Mouse (Mus musculus) G1E (cell line): ENCODE results near the gene Clic4.

Experiments used
- CTCF ChIP-seq: IDR thresholded peaks from 2 replicates; pipeline ENCODE4 v1.5.1; 2012; ENCODE audit warnings: low read depth, low read length, inconsistent platforms, mixed read lengths
- POLR2AphosphoS5 ChIP-seq: IDR thresholded peaks from 2 replicates; pipeline ENCODE4 v1.6.1; 2012; ENCODE audit warnings: low read depth, low read length, inconsistent platforms; ENCODE audit not compliant: insufficient replicate concordance

- TF ChIP-seq CTCF: peak; percentile 45; the same call in 1 of the 2 replicates
- no peak for TF ChIP-seq POLR2AphosphoS5
These were observed 28.3 kb downstream of the Clic4 start for GRCm38 (mm10) chr4:135244335-135244734.
